Mouse (Mus musculus) heart, postnatal 0 days (tissue): ENCODE data around the gene Tmem220.

Experiments used
- CTCF ChIP-seq: IDR thresholded peaks from 2 replicates; pipeline ENCODE4 v1.5.1; 2016; ENCODE audit warnings: antibody characterized with exemption, control low read depth, low read depth
- EP300 ChIP-seq: IDR thresholded peaks from 2 replicates; pipeline ENCODE4 v1.6.1; 2016; ENCODE audit warnings: antibody characterized with exemption, low read depth

DNA sequence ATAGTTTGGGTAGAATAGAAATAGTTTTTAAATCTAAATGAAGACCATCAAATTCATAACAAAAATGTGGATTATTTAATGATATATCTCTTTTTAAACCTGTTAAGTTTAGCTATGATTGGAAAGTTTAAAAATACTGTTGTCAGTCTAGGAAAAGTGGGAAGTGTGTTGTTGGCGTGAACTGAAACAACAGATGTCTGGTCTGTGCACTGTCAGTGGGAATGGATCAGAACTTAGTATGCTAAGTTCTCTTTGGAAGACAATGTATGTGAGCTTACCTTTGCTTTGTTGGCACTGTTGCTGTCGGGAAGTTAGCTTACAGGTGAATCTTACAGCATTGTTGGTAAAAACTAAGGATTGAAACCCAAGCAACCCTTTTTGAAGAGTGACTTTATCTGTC lies 36.4 kb downstream of the Tmem220 start:
- TF ChIP-seq EP300 = no peak
- TF ChIP-seq CTCF = no peak
